Mouse (Mus musculus) E14TG2a.4 (cell line): ENCODE measurements around the gene Sema5a.

Experiments
- CTCF ChIP-seq: conservative IDR thresholded peaks from 2 replicates; pipeline ENCODE4 v1.5.1; 2014; ENCODE audit warnings: low read length
- NANOG ChIP-seq: IDR thresholded peaks from 2 replicates; pipeline ENCODE4 v1.6.1; 2014; ENCODE audit warnings: borderline replicate concordance, low read length, mixed read lengths
- POU5F1 ChIP-seq: IDR thresholded peaks from 2 replicates; pipeline ENCODE4 v1.6.1; 2014; ENCODE audit warnings: low read length, borderline replicate concordance

DNA sequence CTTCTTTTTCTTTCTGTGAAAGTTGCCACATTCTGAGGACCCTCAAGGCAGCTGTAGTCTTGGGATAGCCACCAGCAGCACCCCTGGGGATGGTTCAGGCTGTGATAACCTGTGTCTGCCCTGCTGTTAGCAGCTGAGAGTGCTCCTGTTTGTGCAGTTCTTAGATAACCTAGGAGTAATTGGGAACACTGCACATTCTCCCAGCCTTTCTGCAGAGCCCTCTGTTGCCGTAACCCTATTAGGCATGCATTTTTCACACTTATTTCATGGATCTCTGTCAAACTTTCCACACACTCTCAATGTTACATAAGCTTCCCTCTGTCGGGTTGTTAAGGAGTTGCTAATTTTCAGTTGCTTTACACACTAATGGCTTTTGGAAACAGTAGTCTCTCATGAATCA is 34.0 kb downstream of the Sema5a start:
- TF ChIP-seq CTCF = no peak
- TF ChIP-seq POU5F1 = no peak
- no peak for TF ChIP-seq NANOG
